Mouse (Mus musculus) CD8-positive naive resting alpha-beta T cell, adult 2 months (primary cell): Measurements from ENCODE around the gene Ak3.
"Not testable (repeated sequence)": the region's sequence is repeated elsewhere in the genome, so short reads cannot be mapped to it uniquely, and the experiment has no call there.

Source experiments
- DNase-seq, 2 experiments: peaks; one replicate each; pipeline ENCODE4 v3.0.0; 2022; ENCODE audit warnings: low read depth in 2 of 2, low spot score in 2 of 2

Ak3 gene

GRCm38 (mm10) chr19:29044353-29044768 is 3.4 kb downstream of the Ak3 start:
- DNase-seq = no peak

- DNase-seq = no peak
Measured at GRCm38 (mm10) chr19:29042647-29043046, 5.1 kb downstream of the Ak3 start.

GRCm38 (mm10) chr19:29042143-29042542 is 5.6 kb downstream of the Ak3 start:
- no peak for DNase-seq

- no peak for DNase-seq
Measured at GRCm38 (mm10) chr19:29040206-29040605, 7.6 kb downstream of the Ak3 start.

- DNase-seq = no peak
Measured at GRCm38 (mm10) chr19:29039334-29039733, 8.4 kb downstream of the Ak3 start.

GRCm38 (mm10) chr19:29037541-29037940 is 10.2 kb downstream of the Ak3 start:
- no peak for DNase-seq

- no peak for DNase-seq
Measured at GRCm38 (mm10) chr19:29037026-29037425, 10.7 kb downstream of the Ak3 start.

GRCm38 (mm10) chr19:29032662-29033061 is 15.1 kb downstream of the Ak3 start:
- no peak for DNase-seq

- DNase-seq = no peak
Measured at GRCm38 (mm10) chr19:29031788-29032187, 16.0 kb downstream of the Ak3 start.

GRCm38 (mm10) chr19:29024391-29024947 is 23.3 kb downstream of the Ak3 start:
- no peak for DNase-seq

GRCm38 (mm10) chr19:29021754-29022345 is 25.9 kb downstream of the Ak3 start:
- DNase-seq = no peak

- no peak for DNase-seq
Measured at GRCm38 (mm10) chr19:29019647-29020046, 28.1 kb downstream of the Ak3 start.

- no peak for DNase-seq
Measured at GRCm38 (mm10) chr19:29016786-29017185, 31.0 kb downstream of the Ak3 start.

- DNase-seq = no peak
Measured at GRCm38 (mm10) chr19:29016204-29016765, 31.5 kb downstream of the Ak3 start.

- no peak for DNase-seq
Measured at GRCm38 (mm10) chr19:29015410-29016203, 32.2 kb downstream of the Ak3 start.

GRCm38 (mm10) chr19:29014466-29015055 is 33.2 kb downstream of the Ak3 start:
- no peak for DNase-seq

- DNase-seq = no peak
Measured at GRCm38 (mm10) chr19:29011355-29011990, 36.3 kb downstream of the Ak3 start.

GRCm38 (mm10) chr19:29009046-29009445 is 38.7 kb downstream of the Ak3 start:
- DNase-seq = no peak

- no peak for DNase-seq
Measured at GRCm38 (mm10) chr19:29008069-29008706, 39.6 kb downstream of the Ak3 start.

GRCm38 (mm10) chr19:29000321-29000720 is 47.4 kb downstream of the Ak3 start:
- DNase-seq = not testable (repeated sequence)
